Mouse (Mus musculus) retina, adult 2 months (tissue): ENCODE results near the gene Haghl.

Experiments used
- DNase-seq: peaks from one replicate; pipeline ENCODE4 v3.0.0-alpha.2; 2012; ENCODE audit warnings: low read depth, low spot score

Gene Haghl

GRCm38 (mm10) chr17:25785281-25785745, at the start of gene Haghl:
TSS of gene Haghl (minus strand) at chr17:25785673.
- DNase-seq: peak; percentile 90

- no peak for DNase-seq
Measured at GRCm38 (mm10) chr17:25834595-25835222, 49.2 kb upstream of the Haghl start.

- DNase-seq: no peak
Measured at GRCm38 (mm10) chr17:25833961-25834594, 48.6 kb upstream of the Haghl start.

- DNase-seq: no peak
Measured at GRCm38 (mm10) chr17:25833291-25833663, 47.8 kb upstream of the Haghl start, which contains the start of gene Stub1. TSS of gene Stub1 (minus strand) at chr17:25833404.

- DNase-seq: peak; percentile 97
Measured at GRCm38 (mm10) chr17:25832436-25833290, 47.2 kb upstream of the Haghl start.

- DNase-seq: no peak
Measured at GRCm38 (mm10) chr17:25831451-25832281, 46.2 kb upstream of the Haghl start.

- no peak for DNase-seq
Measured at GRCm38 (mm10) chr17:25830806-25831431, 45.4 kb upstream of the Haghl start.

GRCm38 (mm10) chr17:25830200-25830753, 44.8 kb upstream of the Haghl start:
- DNase-seq: no peak

GRCm38 (mm10) chr17:25829558-25830017, 44.1 kb upstream of the Haghl start:
- DNase-seq: no peak

GRCm38 (mm10) chr17:25828712-25829557, 43.5 kb upstream of the Haghl start, which contains the start of gene Jmjd8:
TSS of gene Jmjd8 (plus strand) at chr17:25828867.
- peak; percentile 68 for DNase-seq

GRCm38 (mm10) chr17:25828223-25828594, 42.7 kb upstream of the Haghl start:
- DNase-seq: no peak

GRCm38 (mm10) chr17:25827546-25828222, 42.2 kb upstream of the Haghl start:
- DNase-seq: no peak

GRCm38 (mm10) chr17:25827011-25827410, 41.5 kb upstream of the Haghl start:
- DNase-seq: no peak

- no peak for DNase-seq
Measured at GRCm38 (mm10) chr17:25825984-25826570, 40.6 kb upstream of the Haghl start.

GRCm38 (mm10) chr17:25825311-25825710, 39.8 kb upstream of the Haghl start:
- DNase-seq: no peak

GRCm38 (mm10) chr17:25824362-25825142, 39.1 kb upstream of the Haghl start:
- DNase-seq: no peak

GRCm38 (mm10) chr17:25823452-25823851, 38.0 kb upstream of the Haghl start, which contains the start of gene Wdr24:
TSS of gene Wdr24 (plus strand) at chr17:25823627.
- DNase-seq: peak; percentile 83
